Mouse (Mus musculus): ENCODE measurements around the gene Vti1a. TPM values are rescaled to one million over a fixed set of nuclear protein-coding genes. Genes with fewer than 3 reads are reported as not detected.

Gene Vti1a
- polyA plus RNA-seq, 1 experiment from 2014 or later, result 24.2 TPM

- ATAC-seq (ENCODE audit: insufficient number of reproducible peaks, low FRiP score, low TSS enrichment, low read depth) (no peak), DNase-seq (ENCODE audit: low spot score) (no peak)
- Histone ChIP-seq H3K36me3 (ENCODE audit: control insufficient read depth, insufficient read depth, low read length) (no peaks in the 10 kb centered on the region), H3K9me3 (ENCODE audit: control insufficient read depth, low read length) (no peaks in the 10 kb centered on the region), H3K4me3 (ENCODE audit: low read depth, low read length) (no peak overlapping the region), H3K27me3 (ENCODE audit: control insufficient read depth, insufficient read depth, low read length) (no peaks in the 10 kb centered on the region), H3K4me2 (ENCODE audit: low read depth, severe bottlenecking) (no peak overlapping the region), H3K9ac (ENCODE audit: low read length) (no peak overlapping the region), H3K4me1 (ENCODE audit: control insufficient read depth, insufficient read depth, low read length) (no peaks in the 10 kb centered on the region), H3K27ac (replicated peaks; ENCODE audit: low read depth, low read length) (no peak overlapping the region)
- 91% methylated on average over 10 of the region's 10 CpGs for WGBS
Measured at GRCm38 (mm10) chr19:55337664-55338063, 21.6 kb downstream of the Vti1a start.

DNA sequence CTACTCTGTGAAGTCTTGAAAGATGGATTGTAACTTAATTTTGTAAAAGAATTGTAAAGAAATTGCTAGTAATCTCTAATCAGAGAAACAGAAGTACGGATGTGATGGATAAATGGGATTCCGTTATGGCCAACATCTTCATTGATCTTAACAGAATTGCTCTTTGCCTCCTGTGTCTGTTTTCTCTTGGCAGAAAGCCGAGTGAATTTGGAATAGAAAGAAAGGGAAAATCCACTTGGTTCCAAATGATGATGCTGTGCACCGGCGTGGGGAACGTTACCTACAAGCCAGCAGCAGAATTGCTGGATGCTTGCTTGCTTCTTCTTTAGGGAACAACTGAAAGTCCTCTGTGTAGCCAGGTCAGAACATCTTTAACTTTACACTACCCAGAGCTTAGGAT lies 24.4 kb downstream of the Vti1a start:
- no peak for ATAC-seq (ENCODE audit: insufficient number of reproducible peaks, low FRiP score, low TSS enrichment, low read depth)
- H3K36me3 ChIP-seq (ENCODE audit: control insufficient read depth, insufficient read depth, low read length), result no peaks in the 10 kb centered on the region
- H3K9ac ChIP-seq (ENCODE audit: low read length), result no peak overlapping the region
- no peak overlapping the region for H3K4me2 ChIP-seq (ENCODE audit: low read depth, severe bottlenecking)
- H3K9me3 ChIP-seq (ENCODE audit: control insufficient read depth, low read length), result no peaks in the 10 kb centered on the region
- DNase-seq (ENCODE audit: low spot score), result no peak
- no peak overlapping the region for H3K27ac ChIP-seq (replicated peaks; ENCODE audit: low read depth, low read length)
- WGBS, result 93% methylated on average over 6 of the region's 6 CpGs
- no peak overlapping the region for H3K4me3 ChIP-seq (ENCODE audit: low read depth, low read length)
- H3K27me3 ChIP-seq (ENCODE audit: control insufficient read depth, insufficient read depth, low read length), result no peaks in the 10 kb centered on the region
- H3K4me1 ChIP-seq (ENCODE audit: control insufficient read depth, insufficient read depth, low read length), result no peaks in the 10 kb centered on the region

DNA sequence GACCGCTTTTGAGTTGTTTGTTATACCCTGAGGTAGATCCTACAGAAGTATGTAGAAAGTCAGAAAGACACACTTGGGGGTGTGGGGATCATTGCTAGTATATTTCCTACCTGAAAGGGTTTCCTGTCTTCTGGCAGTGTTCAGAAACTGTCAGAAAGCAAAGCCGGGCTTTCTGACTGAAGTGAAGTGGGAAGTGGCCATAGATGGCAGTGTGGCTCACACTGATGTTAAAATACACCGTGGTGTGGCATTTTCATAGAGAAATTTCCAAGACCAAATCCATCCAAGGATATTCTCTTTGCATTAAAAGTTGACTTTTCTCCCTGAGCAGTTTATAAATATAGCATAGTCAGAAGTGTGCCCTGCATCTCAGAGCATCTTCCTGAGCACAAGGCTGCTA lies 25.3 kb downstream of the Vti1a start:
- H3K36me3 ChIP-seq (ENCODE audit: control insufficient read depth, insufficient read depth, low read length), result no peaks in the 10 kb centered on the region
- no peaks in the 10 kb centered on the region for H3K27me3 ChIP-seq (ENCODE audit: control insufficient read depth, insufficient read depth, low read length)
- ATAC-seq (ENCODE audit: insufficient number of reproducible peaks, low FRiP score, low TSS enrichment, low read depth) (no peak), DNase-seq (ENCODE audit: low spot score) (no peak)
- H3K9me3 ChIP-seq (ENCODE audit: control insufficient read depth, low read length), result no peaks in the 10 kb centered on the region
- H3K9ac ChIP-seq (ENCODE audit: low read length), result no peak overlapping the region
- H3K4me2 ChIP-seq (ENCODE audit: low read depth, severe bottlenecking), result no peak overlapping the region
- H3K4me3 ChIP-seq (ENCODE audit: low read depth, low read length), result no peak overlapping the region
- H3K4me1 ChIP-seq (ENCODE audit: control insufficient read depth, insufficient read depth, low read length), result no peaks in the 10 kb centered on the region
- 84% methylated on average over 3 of the region's 3 CpGs for WGBS
- H3K27ac ChIP-seq (replicated peaks; ENCODE audit: low read depth, low read length), result no peak overlapping the region

GRCm38 (mm10) chr19:55342423-55342822 lies 26.3 kb downstream of the Vti1a start:
- no peaks in the 10 kb centered on the region for H3K36me3 ChIP-seq (ENCODE audit: control insufficient read depth, insufficient read depth, low read length)
- no peaks in the 10 kb centered on the region for H3K4me1 ChIP-seq (ENCODE audit: control insufficient read depth, insufficient read depth, low read length)
- no peak overlapping the region for H3K4me3 ChIP-seq (ENCODE audit: low read depth, low read length)
- WGBS, result 94% methylated on average over 7 of the region's 7 CpGs
- DNase-seq (ENCODE audit: low spot score) (no peak), ATAC-seq (ENCODE audit: insufficient number of reproducible peaks, low FRiP score, low TSS enrichment, low read depth) (no peak)
- H3K27ac ChIP-seq (replicated peaks; ENCODE audit: low read depth, low read length), result no peak overlapping the region
- H3K9ac ChIP-seq (ENCODE audit: low read length), result no peak overlapping the region
- H3K27me3 ChIP-seq (ENCODE audit: control insufficient read depth, insufficient read depth, low read length), result no peaks in the 10 kb centered on the region
- H3K4me2 ChIP-seq (ENCODE audit: low read depth, severe bottlenecking), result no peak overlapping the region
- no peaks in the 10 kb centered on the region for H3K9me3 ChIP-seq (ENCODE audit: control insufficient read depth, low read length)

- Histone ChIP-seq H3K4me1 (ENCODE audit: control insufficient read depth, insufficient read depth, low read length) (no peaks in the 10 kb centered on the region), H3K9ac (ENCODE audit: low read length) (no peak overlapping the region), H3K36me3 (ENCODE audit: control insufficient read depth, insufficient read depth, low read length) (no peaks in the 10 kb centered on the region), H3K9me3 (ENCODE audit: control insufficient read depth, low read length) (no peaks in the 10 kb centered on the region), H3K4me3 (ENCODE audit: low read depth, low read length) (no peak overlapping the region), H3K27ac (replicated peaks; ENCODE audit: low read depth, low read length) (no peak overlapping the region), H3K27me3 (ENCODE audit: control insufficient read depth, insufficient read depth, low read length) (no peaks in the 10 kb centered on the region), H3K4me2 (ENCODE audit: low read depth, severe bottlenecking) (no peak overlapping the region)
- 88% methylated on average over 9 of the region's 9 CpGs for WGBS
- ATAC-seq (ENCODE audit: insufficient number of reproducible peaks, low FRiP score, low TSS enrichment, low read depth), result no peak
- no peak for DNase-seq (ENCODE audit: low spot score)
Measured at GRCm38 (mm10) chr19:55343274-55343673, 27.2 kb downstream of the Vti1a start.

- ATAC-seq (ENCODE audit: insufficient number of reproducible peaks, low FRiP score, low TSS enrichment, low read depth), result no peak
- H3K4me2 ChIP-seq (ENCODE audit: low read depth, severe bottlenecking), result no peak overlapping the region
- no peaks in the 10 kb centered on the region for H3K36me3 ChIP-seq (ENCODE audit: control insufficient read depth, insufficient read depth, low read length)
- no peak overlapping the region for H3K4me3 ChIP-seq (ENCODE audit: low read depth, low read length)
- no peaks in the 10 kb centered on the region for H3K27me3 ChIP-seq (ENCODE audit: control insufficient read depth, insufficient read depth, low read length)
- 84% methylated on average over 3 of the region's 3 CpGs for WGBS
- H3K27ac ChIP-seq (replicated peaks; ENCODE audit: low read depth, low read length), result no peak overlapping the region
- DNase-seq (ENCODE audit: low spot score), result no peak
- no peaks in the 10 kb centered on the region for H3K9me3 ChIP-seq (ENCODE audit: control insufficient read depth, low read length)
- H3K4me1 ChIP-seq (ENCODE audit: control insufficient read depth, insufficient read depth, low read length), result no peaks in the 10 kb centered on the region
- no peak overlapping the region for H3K9ac ChIP-seq (ENCODE audit: low read length)
Measured at GRCm38 (mm10) chr19:55348187-55348586, 32.1 kb downstream of the Vti1a start.

DNA sequence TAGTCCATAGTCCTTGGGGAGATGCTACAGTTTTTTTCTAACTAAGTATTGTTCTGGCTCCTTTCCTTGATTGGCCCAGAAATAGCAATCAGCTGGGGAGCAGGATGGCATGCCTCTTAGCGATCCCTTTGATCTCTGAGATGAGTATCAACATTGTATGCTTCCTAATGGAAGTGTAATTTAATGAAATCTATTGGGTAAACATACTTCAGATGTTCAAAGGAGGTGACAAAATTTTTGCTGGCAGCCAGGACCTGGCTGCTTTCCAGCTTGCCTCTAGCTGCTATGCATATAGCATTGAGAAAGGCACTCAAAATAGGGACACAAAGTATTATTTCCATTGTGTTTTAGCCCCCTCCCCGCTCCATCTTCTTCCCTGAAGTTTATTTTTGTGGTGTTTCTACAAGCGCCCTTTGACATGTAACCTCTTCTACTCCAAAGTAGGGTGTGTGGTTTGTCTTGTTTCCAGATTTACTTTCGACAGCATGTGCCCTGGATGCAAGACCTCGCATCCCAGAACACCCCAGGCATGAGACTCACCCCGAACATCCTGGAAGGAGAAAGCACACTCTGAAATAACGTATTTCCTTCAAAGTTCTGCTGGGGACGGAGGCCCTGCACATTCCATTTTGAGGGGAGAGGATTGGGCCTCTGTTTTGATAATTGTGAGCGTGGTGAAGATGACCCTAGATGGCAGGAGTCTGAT lies 34.7 kb downstream of the Vti1a start:
- no peak overlapping the region for H3K27ac ChIP-seq (replicated peaks; ENCODE audit: low read depth, low read length)
- 79% methylated on average over 9 of the region's 9 CpGs for WGBS
- H3K4me3 ChIP-seq (ENCODE audit: low read depth, low read length), result no peak overlapping the region
- H3K27me3 ChIP-seq (ENCODE audit: control insufficient read depth, insufficient read depth, low read length), result no peaks in the 10 kb centered on the region
- ATAC-seq (ENCODE audit: insufficient number of reproducible peaks, low FRiP score, low TSS enrichment, low read depth), result no peak
- DNase-seq (ENCODE audit: low spot score), result no peak
- H3K36me3 ChIP-seq (ENCODE audit: control insufficient read depth, insufficient read depth, low read length), result no peaks in the 10 kb centered on the region
- H3K4me2 ChIP-seq (ENCODE audit: low read depth, severe bottlenecking), result no peak overlapping the region
- H3K4me1 ChIP-seq (ENCODE audit: control insufficient read depth, insufficient read depth, low read length), result no peaks in the 10 kb centered on the region
- no peaks in the 10 kb centered on the region for H3K9me3 ChIP-seq (ENCODE audit: control insufficient read depth, low read length)
- no peak overlapping the region for H3K9ac ChIP-seq (ENCODE audit: low read length)

DNA sequence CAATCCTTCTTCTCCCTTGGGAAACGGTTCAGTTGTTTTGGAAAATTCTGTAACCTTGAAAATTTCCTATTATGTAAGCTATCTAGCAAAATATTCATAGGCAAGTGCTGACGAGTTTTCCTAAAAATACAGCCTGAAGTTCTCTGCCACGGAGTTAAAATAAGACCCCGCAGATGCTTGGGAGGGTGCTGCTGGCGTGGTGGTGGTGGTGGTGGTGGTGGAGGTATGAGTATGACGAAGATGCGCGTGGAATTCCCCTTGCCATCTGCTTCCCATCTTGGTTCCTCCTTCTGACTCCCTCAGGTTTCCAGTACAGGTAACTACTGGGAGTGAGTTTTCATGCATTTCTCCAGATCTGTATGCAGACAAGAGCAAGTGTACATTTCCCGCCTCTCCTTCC lies 46.5 kb downstream of the Vti1a start:
- DNase-seq (ENCODE audit: low spot score) (no peak), ATAC-seq (ENCODE audit: insufficient number of reproducible peaks, low FRiP score, low TSS enrichment, low read depth) (no peak)
- H3K4me2 ChIP-seq (ENCODE audit: low read depth, severe bottlenecking), result no peak overlapping the region
- no peak overlapping the region for H3K9ac ChIP-seq (ENCODE audit: low read length)
- WGBS, result 93% methylated on average over 9 of the region's 9 CpGs
- H3K27me3 ChIP-seq (ENCODE audit: control insufficient read depth, insufficient read depth, low read length), result no peaks in the 10 kb centered on the region
- H3K9me3 ChIP-seq (ENCODE audit: control insufficient read depth, low read length), result no peaks in the 10 kb centered on the region
- no peak overlapping the region for H3K4me3 ChIP-seq (ENCODE audit: low read depth, low read length)
- no peaks in the 10 kb centered on the region for H3K36me3 ChIP-seq (ENCODE audit: control insufficient read depth, insufficient read depth, low read length)
- no peak overlapping the region for H3K27ac ChIP-seq (replicated peaks; ENCODE audit: low read depth, low read length)
- no peaks in the 10 kb centered on the region for H3K4me1 ChIP-seq (ENCODE audit: control insufficient read depth, insufficient read depth, low read length)

- no peak for DNase-seq (ENCODE audit: low spot score)
- no peak for ATAC-seq (ENCODE audit: insufficient number of reproducible peaks, low FRiP score, low TSS enrichment, low read depth)
- no peak overlapping the region for H3K4me2 ChIP-seq (ENCODE audit: low read depth, severe bottlenecking)
- no peaks in the 10 kb centered on the region for H3K9me3 ChIP-seq (ENCODE audit: control insufficient read depth, low read length)
- no peaks in the 10 kb centered on the region for H3K4me1 ChIP-seq (ENCODE audit: control insufficient read depth, insufficient read depth, low read length)
- H3K27ac ChIP-seq (replicated peaks; ENCODE audit: low read depth, low read length), result no peak overlapping the region
- H3K9ac ChIP-seq (ENCODE audit: low read length), result no peak overlapping the region
- H3K36me3 ChIP-seq (ENCODE audit: control insufficient read depth, insufficient read depth, low read length), result no peaks in the 10 kb centered on the region; the same call in 1 of the 2 replicates
- H3K27me3 ChIP-seq (ENCODE audit: control insufficient read depth, insufficient read depth, low read length), result no peaks in the 10 kb centered on the region
- no peak overlapping the region for H3K4me3 ChIP-seq (ENCODE audit: low read depth, low read length)
- 77% methylated on average over 3 of the region's 3 CpGs for WGBS
Measured at GRCm38 (mm10) chr19:55369691-55370090, 53.6 kb downstream of the Vti1a start.
